Mouse (Mus musculus): ENCODE measurements at regions not wholly inside any gene's neighbourhood (a gene's known extent, or its start where the extent isn't known, plus 50 kb on each side); places are given as distances from the start of the nearest gene placed in this dataset.

GRCm38 (mm10) chr8:90542619-90543018 lies 194.5 kb upstream of the Tox3 start:
- Histone ChIP-seq H3K79me2 (replicated peaks; ENCODE audit: control insufficient read depth, extremely low read depth, insufficient read depth, poor library complexity, severe bottlenecking) (no peaks in the 10 kb centered on the region), H3K27me3 (replicated peaks) (no peaks in the 10 kb centered on the region), H3K4me2 (ENCODE audit: insufficient read depth, low read depth, poor library complexity, severe bottlenecking) (no peak overlapping the region), H3K9ac (ENCODE audit: insufficient read depth, low read depth) (no peak overlapping the region), H3K36me3 (replicated peaks in 1 of 2; ENCODE audit: control insufficient read depth in 1 of 2, insufficient read depth in 1 of 2, low read length in 1 of 2) (no peaks in the 10 kb centered on the region), H3K4me1 (ENCODE audit: control insufficient read depth in 1 of 2, insufficient read depth in 2 of 2) (no peaks in the 10 kb centered on the region), H3K9me3 (replicated peaks; ENCODE audit: low read length) (no peaks in the 10 kb centered on the region), H3K27ac (ENCODE audit: insufficient read depth, low read depth) (no peak overlapping the region), H3K4me3 (replicated peaks in 1 of 3; ENCODE audit: low read depth in 2 of 3, low read length in 2 of 3, poor library complexity in 1 of 3) (no peak overlapping the region)
- TF ChIP-seq ELF1 (IDR thresholded peaks at IDR 0.05; ENCODE audit: low read depth, low read length) (no peak), ZMIZ1 (IDR thresholded peaks at IDR 0.05; ENCODE audit: low read depth, low read length) (no peak), MYC (IDR thresholded peaks at IDR 0.05; ENCODE audit: low read depth, low read length) (no peak), TCF12 (IDR thresholded peaks at IDR 0.05; ENCODE audit: low read depth, low read length) (no peak), CHD2 (IDR thresholded peaks at IDR 0.05; ENCODE audit: low read length) (no peak), JUN (IDR thresholded peaks at IDR 0.05; ENCODE audit: insufficient read depth, low read depth, low read length) (no peak), MAFK (IDR thresholded peaks at IDR 0.05; ENCODE audit: insufficient replicate concordance, low read length) (no peak), USF2 (conservative IDR thresholded peaks at IDR 0.05; ENCODE audit: low read depth, low read length) (no peak), MEF2A (IDR thresholded peaks at IDR 0.05; ENCODE audit: borderline replicate concordance, low read depth, low read length) (no peak), ZKSCAN1 (IDR thresholded peaks at IDR 0.05; ENCODE audit: borderline replicate concordance, low read depth, low read length) (no peak), MXI1 (IDR thresholded peaks at IDR 0.05; ENCODE audit: low read depth, low read length) (no peak), JUND (conservative IDR thresholded peaks at IDR 0.05; ENCODE audit: low read depth, low read length) (no peak), POLR2A (IDR thresholded peaks at IDR 0.05; ENCODE audit: low read depth, low read length) (no peak)
- dilution Hi-C loops (cut with MboI; ENCODE audit: extremely low pct_ligation_motif_present, extremely low pct_unique_long_range_greater_than_20kb, low sequenced_read_pairs): no loop called here
- in situ Hi-C loops (cut with MboI; ENCODE audit: low pct_ligation_motif_present, low pct_unique_long_range_greater_than_20kb, low sequenced_read_pairs): no loop called here
- DNase-seq (ENCODE audit: extremely low read depth): no peak

- dilution Hi-C loops (cut with MboI; ENCODE audit: extremely low pct_ligation_motif_present, extremely low pct_unique_long_range_greater_than_20kb, low sequenced_read_pairs) (no loop called here), in situ Hi-C loops (cut with MboI; ENCODE audit: low pct_ligation_motif_present, low pct_unique_long_range_greater_than_20kb, low sequenced_read_pairs) (no loop called here)
- no peaks in the 10 kb centered on the region for H3K36me3 ChIP-seq (replicated peaks in 1 of 2; ENCODE audit: control insufficient read depth in 1 of 2, insufficient read depth in 1 of 2, low read length in 1 of 2)
- no peaks in the 10 kb centered on the region for H3K79me2 ChIP-seq (replicated peaks; ENCODE audit: control insufficient read depth, extremely low read depth, insufficient read depth, poor library complexity, severe bottlenecking)
- no peak overlapping the region for H3K4me2 ChIP-seq (ENCODE audit: insufficient read depth, low read depth, poor library complexity, severe bottlenecking)
- TF ChIP-seq JUN (IDR thresholded peaks at IDR 0.05; ENCODE audit: insufficient read depth, low read depth, low read length) (no peak), ZC3H11A (IDR thresholded peaks at IDR 0.05; ENCODE audit: low read depth, low read length) (no peak), TCF12 (IDR thresholded peaks at IDR 0.05; ENCODE audit: low read depth, low read length) (no peak), UBTF (IDR thresholded peaks at IDR 0.05; ENCODE audit: low read depth, low read length) (no peak), ZMIZ1 (IDR thresholded peaks at IDR 0.05; ENCODE audit: low read depth, low read length) (no peak), JUND (conservative IDR thresholded peaks at IDR 0.05; ENCODE audit: low read depth, low read length) (no peak), TBP (conservative IDR thresholded peaks at IDR 0.05; ENCODE audit: low read depth, low read length) (no peak), BHLHE40 (IDR thresholded peaks at IDR 0.05; ENCODE audit: low read depth, low read length) (no peak), NRF1 (IDR thresholded peaks at IDR 0.05; ENCODE audit: low read depth, low read length) (no peak), GABPA (IDR thresholded peaks at IDR 0.05; ENCODE audit: insufficient replicate concordance, low read depth, low read length) (no peak), POLR2A (IDR thresholded peaks at IDR 0.05; ENCODE audit: low read depth, low read length) (no peak), CTCF (conservative IDR thresholded peaks at IDR 0.05 in 1 of 2, IDR thresholded peaks at IDR 0.05 in 1 of 2; ENCODE audit: low read depth in 2 of 2, low read length in 2 of 2) (no peak)
- no peaks in the 10 kb centered on the region for H3K4me1 ChIP-seq (ENCODE audit: control insufficient read depth in 1 of 2, insufficient read depth in 2 of 2)
- H3K9me3 ChIP-seq (replicated peaks; ENCODE audit: low read length): no peaks in the 10 kb centered on the region
- H3K9ac ChIP-seq (ENCODE audit: insufficient read depth, low read depth): no peak overlapping the region
- H3K27me3 ChIP-seq (replicated peaks): no peaks in the 10 kb centered on the region
- no peak for DNase-seq (ENCODE audit: extremely low read depth)
- H3K27ac ChIP-seq (ENCODE audit: insufficient read depth, low read depth): no peak overlapping the region
- no peak overlapping the region for H3K4me3 ChIP-seq (replicated peaks in 1 of 3; ENCODE audit: low read depth in 2 of 3, low read length in 2 of 3, poor library complexity in 1 of 3)
These were observed 188.1 kb upstream of the Tox3 start for GRCm38 (mm10) chr8:90536196-90536640.

Measured in CH12.LX (cell line).